Mouse (Mus musculus) ES-Bruce4 (cell line): Measurements from ENCODE around the gene Spast. TPM values are rescaled to one million over a fixed set of nuclear protein-coding genes. Genes with fewer than 3 reads are reported as not detected.
"Not testable (repeated sequence)": the region's sequence is repeated elsewhere in the genome, so short reads cannot be mapped to it uniquely, and the experiment has no call there.

Experiments
- H3K27ac ChIP-seq: 2 replicates; pipeline ENCODE4 v1.5.1; 2012; ENCODE audit warnings: low read length, inconsistent platforms; ENCODE audit not compliant: insufficient read depth
- H3K27me3 ChIP-seq: 2 replicates; pipeline ENCODE4 v1.6.1; 2012; ENCODE audit warnings: mild to moderate bottlenecking, low read length, inconsistent platforms; ENCODE audit not compliant: control insufficient read depth, poor library complexity, insufficient read depth, severe bottlenecking
- H3K36me3 ChIP-seq: 2 replicates; pipeline ENCODE4 v1.6.1; 2012; ENCODE audit warnings: inconsistent platforms, mild to moderate bottlenecking, low read length, moderate library complexity; ENCODE audit not compliant: control insufficient read depth, poor library complexity, insufficient read depth, severe bottlenecking
- H3K4me1 ChIP-seq: one replicate; pipeline ENCODE4 v1.8.1; 2011; ENCODE audit warnings: low read length; ENCODE audit not compliant: control insufficient read depth, insufficient read depth
- H3K4me3 ChIP-seq: 2 replicates; pipeline ENCODE4 v1.5.1; 2011; ENCODE audit warnings: low read depth, mild to moderate bottlenecking, low read length
- H3K9ac ChIP-seq: 2 replicates; pipeline ENCODE4 v1.6.1; 2012; ENCODE audit warnings: low read depth, mild to moderate bottlenecking, inconsistent platforms; ENCODE audit not compliant: poor library complexity, severe bottlenecking
- H3K9me3 ChIP-seq: replicated peaks from 2 replicates; pipeline ENCODE4 v1.6.1; 2012; ENCODE audit warnings: mild to moderate bottlenecking, low read length, inconsistent platforms; ENCODE audit not compliant: control insufficient read depth, poor library complexity, insufficient read depth, severe bottlenecking
- CTCF ChIP-seq: IDR thresholded peaks from one replicate; pipeline ENCODE4 v1.8.1; 2011; ENCODE audit warnings: low read depth, low read length
- EP300 ChIP-seq: IDR thresholded peaks from 2 replicates; pipeline ENCODE4 v1.6.1; 2011; ENCODE audit warnings: low read depth, low read length; ENCODE audit not compliant: insufficient read depth
- POLR2A ChIP-seq: IDR thresholded peaks from one replicate; pipeline ENCODE4 v1.8.1; 2011; ENCODE audit warnings: low read length; ENCODE audit not compliant: insufficient read depth
- polyA plus RNA-seq: library from polyadenylated mRNA; stranded (reverse); fragments of >200 nt; gene quantifications from 2 replicates; pipeline ENCODE4 v1.2.4, GENCODE M21; 2011; ENCODE audit warnings: low read depth; ENCODE audit not compliant: missing spikeins, insufficient read depth, insufficient read length

Gene Spast
- polyA plus RNA-seq, 1 experiment: 30.6 TPM

- TF ChIP-seq EP300 (no peak), POLR2A (no peak), CTCF (peak; percentile 31)
These were observed 16.3 kb upstream of the Spast start for GRCm38 (mm10) chr17:74322400-74323054.

GRCm38 (mm10) chr17:74323844-74324243 is 14.9 kb upstream of the Spast start, which contains the start of gene Dpy30:
Gene Dpy30, minus strand, starts transcription at chr17:74323944.
- no peaks in the 10 kb centered on the region for H3K4me1 ChIP-seq
- H3K36me3 ChIP-seq: no peaks in the 10 kb centered on the region
- no peak within 1 kb of the TSS for H3K9ac ChIP-seq
- H3K27ac ChIP-seq: no peak within 1 kb of the TSS
- H3K4me3 ChIP-seq: no peak within 1 kb of the TSS
- no peaks in the 10 kb centered on the region for H3K27me3 ChIP-seq
- H3K9me3 ChIP-seq: no peaks in the 10 kb centered on the region
- TF ChIP-seq POLR2A (no peak), CTCF (no peak), EP300 (no peak)

More at GRCm38 (mm10) chr17:74322400-74323054, 16.3 kb upstream of the Spast start:
- Histone ChIP-seq H3K27ac (no peak overlapping the region), H3K4me1 (no peaks in the 10 kb centered on the region), H3K4me3 (no peak overlapping the region), H3K27me3 (no peaks in the 10 kb centered on the region), H3K9ac (no peak overlapping the region), H3K36me3 (no peaks in the 10 kb centered on the region), H3K9me3 (no peaks in the 10 kb centered on the region)

- not testable (repeated sequence) for H3K27me3 ChIP-seq, H3K27ac ChIP-seq, H3K36me3 ChIP-seq, H3K4me3 ChIP-seq, H3K9ac ChIP-seq, H3K4me1 ChIP-seq, H3K9me3 ChIP-seq
These were observed 11.6 kb upstream of the Spast start for GRCm38 (mm10) chr17:74327195-74327594.

DNA sequence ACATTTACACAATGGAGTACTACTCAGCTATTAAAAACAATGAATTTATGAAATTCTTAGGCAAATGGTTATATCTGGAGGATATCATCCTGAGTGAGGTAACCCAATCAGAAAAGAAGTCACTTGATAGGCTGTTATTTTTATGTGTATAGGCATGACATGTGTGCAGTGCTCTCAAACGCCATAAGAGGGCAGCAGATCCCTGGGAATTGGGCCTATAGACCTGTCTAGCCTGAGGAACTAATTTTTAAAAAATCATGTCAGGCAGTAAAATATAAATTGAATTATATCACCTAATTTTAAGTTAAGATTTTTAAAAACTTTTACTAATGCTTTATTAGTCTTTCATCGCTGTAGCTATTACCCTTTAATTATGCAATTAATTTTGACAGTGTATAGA is 10.6 kb upstream of the Spast start:
- H3K9ac ChIP-seq, H3K27ac ChIP-seq, H3K4me3 ChIP-seq, H3K36me3 ChIP-seq, H3K9me3 ChIP-seq, H3K27me3 ChIP-seq, H3K4me1 ChIP-seq: not testable (repeated sequence)
- TF ChIP-seq CTCF: peak; percentile 50

- Histone ChIP-seq H3K27me3 (no peaks in the 10 kb centered on the region), H3K36me3 (no peaks in the 10 kb centered on the region), H3K9ac (0 out of 2 replicates have a peak overlapping the region, but pooled peaks have one; percentile 23), H3K4me1 (peaks cover 1% of the 10 kb centered on the region), H3K4me3 (no peak overlapping the region), H3K9me3 (no peaks in the 10 kb centered on the region), H3K27ac (no peak overlapping the region)
- TF ChIP-seq CTCF (no peak), POLR2A (no peak), EP300 (no peak)
These were observed 7.6 kb upstream of the Spast start for GRCm38 (mm10) chr17:74331049-74331676.

GRCm38 (mm10) chr17:74338225-74338931 is 409 bp upstream of the Spast start:
- Histone ChIP-seq H3K4me3 (peak overlapping the region; percentile 74), H3K27ac (peak overlapping the region; percentile 23; the same call in 1 of the 2 replicates), H3K27me3 (no peaks in the 10 kb centered on the region), H3K4me1 (no peaks in the 10 kb centered on the region), H3K36me3 (no peaks in the 10 kb centered on the region), H3K9ac (peak overlapping the region; percentile 93), H3K9me3 (no peaks in the 10 kb centered on the region)
- no peak for TF ChIP-seq CTCF
- peak; percentile 20 for TF ChIP-seq POLR2A
